In genomic region chr9:65460198-65460597, GRCm38 (mm10) we compare ENCODE assay signal across 9 mouse cellular contexts. TPM values are rescaled to one million over a fixed set of nuclear protein-coding genes. Genes with fewer than 3 reads are reported as not detected.
DNase-seq lines count a peak whose midpoint lies in the region; ATAC-seq lines count a peak whose summit lies in the region.
"Had no signal": no experiment of that assay in that cellular context is flagged by ENCODE, and none has a peak within 500 bp of the region (broad histone marks: within the 10 kb centered on the region; RNA-seq: fewer than 3 reads in every experiment).

No protein-coding gene starts in this region.

- H3K27ac ChIP-seq in heart, embryonic 15.5 days, result peak overlapping the region; percentile 88
- H3K27ac ChIP-seq in embryonic facial prominence, embryonic 11.5 days (replicated peaks; ENCODE audit: low read depth, low read length), result no peak overlapping the region
- peak overlapping the region; percentile 91 for H3K27ac ChIP-seq in hindbrain, embryonic 13.5 days
- peak overlapping the region; percentile 82 for H3K27ac ChIP-seq in midbrain, embryonic 12.5 days (replicated peaks)

- H3K9ac ChIP-seq in heart, embryonic 15.5 days, result no peak overlapping the region
- H3K9ac ChIP-seq in embryonic facial prominence, embryonic 11.5 days (replicated peaks; ENCODE audit: low read length), result no peak overlapping the region
- H3K9ac ChIP-seq in hindbrain, embryonic 13.5 days, result peak overlapping the region; percentile 91
- no peak overlapping the region for H3K9ac ChIP-seq in midbrain, embryonic 12.5 days (replicated peaks)

- H3K27me3 ChIP-seq in heart, embryonic 15.5 days, result no peaks in the 10 kb centered on the region
- no peaks in the 10 kb centered on the region for H3K27me3 ChIP-seq in embryonic facial prominence, embryonic 11.5 days (ENCODE audit: control insufficient read depth, insufficient read depth, low read length)
- no peaks in the 10 kb centered on the region for H3K27me3 ChIP-seq in hindbrain, embryonic 13.5 days
- H3K27me3 ChIP-seq in midbrain, embryonic 12.5 days, result no peaks in the 10 kb centered on the region

- no peak for ATAC-seq in heart, embryonic 15.5 days (replicated peaks; ENCODE audit: insufficient number of reproducible peaks, insufficient read depth, low FRiP score, low read depth)
- no peak for ATAC-seq in embryonic facial prominence, embryonic 11.5 days (replicated peaks; ENCODE audit: insufficient number of reproducible peaks, low FRiP score, low TSS enrichment, low read depth)
- peak; percentile 2; the same call in 1 of the 2 replicates for ATAC-seq in hindbrain, embryonic 13.5 days (ENCODE audit: low FRiP score)
- ATAC-seq in midbrain, embryonic 12.5 days (ENCODE audit: low FRiP score, low read depth), result no peak; the same call in 1 of the 2 replicates

- H3K4me2 ChIP-seq in heart, embryonic 15.5 days, result peak overlapping the region; percentile 76
- H3K4me2 ChIP-seq in embryonic facial prominence, embryonic 11.5 days (ENCODE audit: low read depth, low read length), result no peak overlapping the region
- peak overlapping the region; percentile 72 for H3K4me2 ChIP-seq in hindbrain, embryonic 13.5 days
- H3K4me2 ChIP-seq in midbrain, embryonic 12.5 days (replicated peaks), result peak overlapping the region; percentile 75

- 0 out of 2 replicates have a peak, but pooled peaks cover under 1% of the 10 kb centered on the region for H3K36me3 ChIP-seq in heart, embryonic 15.5 days
- H3K36me3 ChIP-seq in embryonic facial prominence, embryonic 11.5 days (replicated peaks; ENCODE audit: control insufficient read depth, insufficient read depth, low read depth, low read length), result no peaks in the 10 kb centered on the region
- H3K36me3 ChIP-seq in hindbrain, embryonic 13.5 days, result peaks cover 5% of the 10 kb centered on the region
- H3K36me3 ChIP-seq in midbrain, embryonic 12.5 days, result peaks cover 1% of the 10 kb centered on the region; the same call in 1 of the 2 replicates

- H3K4me1 ChIP-seq in heart, embryonic 15.5 days (replicated peaks), result peaks cover 16% of the 10 kb centered on the region
- no peaks in the 10 kb centered on the region for H3K4me1 ChIP-seq in embryonic facial prominence, embryonic 11.5 days (ENCODE audit: control insufficient read depth, insufficient read depth, low read length)
- peaks cover 28% of the 10 kb centered on the region for H3K4me1 ChIP-seq in hindbrain, embryonic 13.5 days (replicated peaks)
- peaks cover 27% of the 10 kb centered on the region for H3K4me1 ChIP-seq in midbrain, embryonic 12.5 days

- no peaks in the 10 kb centered on the region for H3K9me3 ChIP-seq in heart, embryonic 15.5 days (replicated peaks)
- H3K9me3 ChIP-seq in embryonic facial prominence, embryonic 11.5 days (replicated peaks; ENCODE audit: control insufficient read depth, low read length), result no peaks in the 10 kb centered on the region
- H3K9me3 ChIP-seq in hindbrain, embryonic 13.5 days, result no peaks in the 10 kb centered on the region
- no peaks in the 10 kb centered on the region for H3K9me3 ChIP-seq in midbrain, embryonic 12.5 days

- no peak for DNase-seq in heart, adult 11 months
- no peak for DNase-seq in embryonic facial prominence, embryonic 11.5 days (ENCODE audit: low spot score)
- no peak for DNase-seq in urinary bladder, postnatal 14 days (ENCODE audit: low spot score)
- no peak for DNase-seq in right cerebral cortex, adult 2 months (ENCODE audit: low spot score in 2 of 2)
- no peak for DNase-seq in adrenal gland, postnatal 4 days (ENCODE audit: low spot score in 2 of 2)

- WGBS in heart, embryonic 15.5 days, result 69% methylated on average over 3 of the region's 3 CpGs
- 66% methylated on average over 3 of the region's 3 CpGs for WGBS in embryonic facial prominence, embryonic 11.5 days
- 31% methylated on average over 3 of the region's 3 CpGs for WGBS in hindbrain, embryonic 13.5 days
- WGBS in midbrain, embryonic 12.5 days, result 42% methylated on average over 3 of the region's 3 CpGs

- peak overlapping the region; percentile 93; the same call in 1 of the 2 replicates for H3K4me3 ChIP-seq in heart, embryonic 15.5 days
- H3K4me3 ChIP-seq in embryonic facial prominence, embryonic 11.5 days (ENCODE audit: low read depth, low read length), result peak overlapping the region; percentile 84
- H3K4me3 ChIP-seq in hindbrain, embryonic 13.5 days, result peak overlapping the region; percentile 83
- peak overlapping the region; percentile 74; the same call in 1 of the 2 replicates for H3K4me3 ChIP-seq in midbrain, embryonic 12.5 days

RNA-seq across cellular contexts. Expression of gene Spg21, which starts 0.5 kb away (rescaled TPM):
- 52.9 and 62.7 TPM in 2 replicates for polyA plus RNA-seq in heart, embryonic 15.5 days (2015; fragmentation: Nextera tagmentation; extraction: Ambion mirVana)
- 143 and 157 TPM in 2 replicates for polyA plus RNA-seq in embryonic facial prominence, embryonic 11.5 days (2014; fragmentation: Nextera tagmentation; extraction: Ambion mirVana)
- 136 and 144 TPM in 2 replicates for polyA plus RNA-seq in hindbrain, embryonic 13.5 days (2015; fragmentation: Nextera tagmentation; extraction: Ambion mirVana)
- polyA plus RNA-seq in midbrain, embryonic 12.5 days (2016; fragmentation: Nextera tagmentation; extraction: Ambion mirVana), result 112 and 113 TPM in 2 replicates
- 10 to 100 TPM; 53.9 to 67.0 TPM for total RNA-seq in adrenal gland, postnatal 4 days (2021)

RNA-seq across cellular contexts. Expression of gene Mtfmt, which starts 24.6 kb away (rescaled TPM):
- polyA plus RNA-seq in heart, embryonic 15.5 days (2015; fragmentation: Nextera tagmentation; extraction: Ambion mirVana), result 13.2 and 13.6 TPM in 2 replicates
- polyA plus RNA-seq in embryonic facial prominence, embryonic 11.5 days (2014; fragmentation: Nextera tagmentation; extraction: Ambion mirVana), result 20.0 and 20.8 TPM in 2 replicates
- 26.1 and 27.9 TPM in 2 replicates for polyA plus RNA-seq in hindbrain, embryonic 13.5 days (2015; fragmentation: Nextera tagmentation; extraction: Ambion mirVana)
- polyA plus RNA-seq in midbrain, embryonic 12.5 days (2016; fragmentation: Nextera tagmentation; extraction: Ambion mirVana), result 22.9 and 23.3 TPM in 2 replicates
- total RNA-seq in adrenal gland, postnatal 4 days (2021), result 10 to 100 TPM; 18.1 to 20.4 TPM

RNA-seq across cellular contexts. Expression of gene Slc51b, which starts 37.4 kb away (rescaled TPM):
- polyA plus RNA-seq in heart, embryonic 15.5 days (2015; fragmentation: Nextera tagmentation; extraction: Ambion mirVana), result not detected in 2 replicates
- not detected in 2 replicates for polyA plus RNA-seq in embryonic facial prominence, embryonic 11.5 days (2014; fragmentation: Nextera tagmentation; extraction: Ambion mirVana)
- not detected in 2 replicates for polyA plus RNA-seq in hindbrain, embryonic 13.5 days (2015; fragmentation: Nextera tagmentation; extraction: Ambion mirVana)
- polyA plus RNA-seq in midbrain, embryonic 12.5 days (2016; fragmentation: Nextera tagmentation; extraction: Ambion mirVana), result not detected in 2 replicates
- total RNA-seq in adrenal gland, postnatal 4 days (2021), result 1 to 10 TPM; 1.4 to 2.4 TPM
- total RNA-seq: heart, adult 18-20 months had no signal

RNA-seq across cellular contexts. Expression of gene Ankdd1a, which starts 59.8 kb away (rescaled TPM):
- not detected in 2 replicates for polyA plus RNA-seq in heart, embryonic 15.5 days (2015; fragmentation: Nextera tagmentation; extraction: Ambion mirVana)
- polyA plus RNA-seq in embryonic facial prominence, embryonic 11.5 days (2014; fragmentation: Nextera tagmentation; extraction: Ambion mirVana), result not detected in 2 replicates
- 0.51 and 0.75 TPM in 2 replicates for polyA plus RNA-seq in hindbrain, embryonic 13.5 days (2015; fragmentation: Nextera tagmentation; extraction: Ambion mirVana)
- 0.22 and 0.24 TPM in 2 replicates for polyA plus RNA-seq in midbrain, embryonic 12.5 days (2016; fragmentation: Nextera tagmentation; extraction: Ambion mirVana)
- 1 to 10 TPM; 1.1 to 1.3 TPM for total RNA-seq in adrenal gland, postnatal 4 days (2021)
- total RNA-seq: heart, adult 18-20 months had no signal
